Mouse (Mus musculus): Measurements from ENCODE around the gene Lad1.

DNA sequence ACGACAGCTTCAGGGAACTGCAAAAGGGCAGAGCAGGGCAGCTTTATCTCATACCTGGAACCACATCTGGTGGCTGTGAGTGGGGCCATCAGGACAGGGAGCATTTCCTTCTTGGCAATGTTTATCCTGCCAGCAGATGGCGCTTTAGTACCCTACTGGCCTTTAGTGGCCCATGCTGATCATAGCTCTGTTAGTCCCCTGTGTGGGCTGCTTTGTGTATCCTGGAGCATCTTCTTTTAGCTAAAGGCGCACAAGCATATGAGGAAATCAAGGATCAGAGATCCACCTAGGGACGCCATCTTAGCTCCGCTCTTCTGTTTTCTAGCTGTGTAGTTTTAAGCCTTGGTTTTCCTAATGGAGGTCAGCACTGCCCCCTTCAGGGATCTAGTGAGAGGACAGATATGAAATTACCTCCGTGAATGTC, 28.8 kb downstream of the Lad1 start:
- no peak for TF ChIP-seq EP300 (optimal IDR thresholded peaks at IDR 0.05)
- peak; percentile 81 for TF ChIP-seq CTCF (IDR thresholded peaks at IDR 0.05; ENCODE audit: low read depth)
